Mouse (Mus musculus): Measurements from ENCODE around the gene Chrna4.
A peak's percentile ranks its signal among the peaks of the same experiment; 100 is the strongest.

Gene Chrna4

DNA sequence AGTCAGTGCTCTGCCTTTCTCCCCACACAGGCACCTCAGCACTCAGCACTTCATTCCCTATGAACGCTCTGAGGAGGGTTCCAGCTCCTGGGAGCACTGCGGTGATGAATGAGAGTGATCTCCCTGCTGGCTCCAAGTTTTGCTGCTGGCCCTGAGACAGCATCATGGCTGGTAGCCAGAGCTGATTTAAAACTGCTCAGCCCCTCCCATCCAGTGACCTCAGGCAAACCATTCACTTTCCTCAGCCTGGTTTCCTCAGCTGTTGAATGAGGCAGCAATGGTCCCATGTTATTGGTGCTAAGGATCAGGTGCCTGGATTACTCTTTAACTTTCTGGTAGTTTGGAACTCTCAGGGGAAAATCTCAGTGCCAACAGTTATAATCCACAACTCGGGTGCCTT lies at the start of gene Chrna4:
Gene Chrna4 (minus strand): TSS at position 110 of the 400 bp plus-strand sequence.
- no peak for DNase-seq

DNA sequence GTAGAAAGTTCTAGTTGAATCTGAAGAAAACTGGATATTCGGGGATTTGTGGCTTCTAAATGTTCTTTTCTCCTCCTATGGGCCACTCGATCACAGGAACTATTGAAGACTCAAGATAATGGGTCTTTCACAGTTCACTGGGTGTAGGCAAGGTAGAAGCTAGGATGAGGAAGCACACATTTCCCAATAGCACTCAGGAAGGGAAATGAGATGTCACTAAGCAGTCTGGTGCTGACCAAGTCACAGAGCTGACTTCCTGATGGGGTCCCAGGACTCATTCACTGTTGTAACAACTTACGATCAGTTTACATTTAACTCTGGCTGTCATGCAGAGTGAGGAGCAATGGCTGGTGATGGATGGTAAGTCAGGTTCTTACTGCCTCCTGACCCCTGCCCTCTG lies 46.8 kb upstream of the Chrna4 start:
- DNase-seq = no peak

DNA sequence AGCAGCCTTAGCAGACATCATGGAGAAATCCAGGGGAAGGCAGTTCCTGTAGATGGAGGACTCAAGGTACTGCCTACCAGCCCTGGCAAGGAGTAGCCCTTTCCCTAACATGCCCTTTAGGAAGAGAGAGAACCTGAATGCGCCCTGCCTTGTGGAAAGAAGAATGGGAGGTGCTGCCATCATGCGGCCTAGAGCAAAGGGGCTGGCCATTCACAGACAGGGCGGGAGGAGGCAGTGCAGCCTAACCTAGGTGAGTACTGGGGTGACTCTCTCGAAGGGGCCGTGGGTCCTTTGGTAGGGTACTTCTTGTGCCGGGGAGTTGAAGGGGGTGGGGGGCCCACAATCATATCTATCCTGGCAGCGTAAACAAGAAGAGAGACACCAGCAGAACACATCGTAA lies 41.7 kb upstream of the Chrna4 start:
- no peak for DNase-seq

DNA sequence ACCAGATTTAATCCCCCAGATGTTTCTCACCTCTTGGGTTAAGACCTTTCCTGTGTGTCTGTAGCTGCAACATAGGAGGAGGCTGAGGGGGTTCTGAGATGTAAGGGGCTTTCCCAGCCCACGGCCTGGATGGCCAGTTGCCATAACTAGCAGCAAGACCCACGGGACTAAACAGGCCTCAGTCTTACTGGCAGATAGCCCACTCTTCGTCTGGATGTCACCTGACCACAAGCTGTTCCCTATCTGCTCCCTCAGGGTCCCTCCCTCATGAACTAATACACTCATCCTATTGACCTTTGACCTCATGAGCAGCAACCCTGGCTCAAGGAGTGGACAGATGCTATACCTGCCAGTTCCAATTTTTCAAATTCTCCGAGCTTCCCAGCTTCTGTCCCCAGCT lies 40.6 kb upstream of the Chrna4 start:
- no peak for DNase-seq

DNA sequence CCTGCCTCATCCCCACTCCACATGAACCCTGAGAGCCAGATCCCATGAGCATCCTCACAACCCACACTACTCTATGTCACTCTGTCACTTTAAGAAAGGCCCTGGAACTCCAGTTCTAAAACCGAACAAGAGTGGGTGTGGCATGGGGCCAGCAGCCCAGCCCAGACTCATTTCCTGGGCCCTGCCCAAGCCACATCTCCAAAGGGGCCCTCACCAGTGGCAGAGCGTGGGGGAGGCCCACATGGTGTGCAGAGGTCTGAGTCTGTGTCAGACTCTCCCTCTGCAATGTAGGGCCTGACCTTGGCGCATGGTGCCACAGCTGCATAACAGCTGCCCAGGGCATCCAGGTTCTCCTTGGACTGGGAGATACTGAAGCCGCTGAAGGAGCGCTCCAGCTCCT lies 37.5 kb upstream of the Chrna4 start:
- no peak for DNase-seq

DNA sequence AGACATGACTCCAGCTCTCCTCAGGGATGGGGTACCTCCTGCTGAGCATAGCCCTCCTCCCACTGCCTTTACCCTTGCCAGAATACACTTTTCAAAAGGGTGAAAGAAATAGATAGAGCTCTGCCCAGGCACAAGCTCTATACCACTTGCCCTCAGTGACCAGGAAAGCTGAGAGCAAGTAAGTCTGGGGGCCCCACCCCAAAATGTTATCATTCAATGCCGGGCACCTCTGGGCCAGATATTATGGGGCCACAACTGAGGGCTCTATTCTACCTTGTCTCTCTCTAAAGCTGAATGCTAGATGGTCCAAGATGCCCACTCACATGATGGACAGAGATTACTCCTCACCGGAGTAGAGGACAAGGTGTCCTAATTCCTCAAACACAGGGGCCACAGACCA lies 36.2 kb upstream of the Chrna4 start:
- no peak for DNase-seq

- DNase-seq = no peak
These were observed 35.6 kb upstream of the Chrna4 start for GRCm38 (mm10) chr2:181078908-181079307.

GRCm38 (mm10) chr2:181075501-181075900 lies 32.2 kb upstream of the Chrna4 start:
- DNase-seq = no peak

DNA sequence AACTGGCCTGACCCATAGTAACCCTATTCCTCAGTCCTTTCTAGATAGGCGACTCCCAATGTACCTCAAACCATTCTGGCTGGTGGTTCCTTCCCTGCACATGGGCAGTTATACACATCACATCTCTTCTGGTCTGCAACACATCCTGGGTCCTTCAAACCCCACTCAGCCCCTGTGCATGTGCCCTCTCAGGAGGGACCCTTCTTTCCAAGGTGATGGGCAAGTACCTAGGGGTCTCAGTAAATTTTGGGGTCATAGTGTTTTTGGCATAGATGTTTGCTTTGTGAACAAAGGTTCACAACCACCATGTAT lies 29.0 kb upstream of the Chrna4 start:
- no peak for DNase-seq

DNA sequence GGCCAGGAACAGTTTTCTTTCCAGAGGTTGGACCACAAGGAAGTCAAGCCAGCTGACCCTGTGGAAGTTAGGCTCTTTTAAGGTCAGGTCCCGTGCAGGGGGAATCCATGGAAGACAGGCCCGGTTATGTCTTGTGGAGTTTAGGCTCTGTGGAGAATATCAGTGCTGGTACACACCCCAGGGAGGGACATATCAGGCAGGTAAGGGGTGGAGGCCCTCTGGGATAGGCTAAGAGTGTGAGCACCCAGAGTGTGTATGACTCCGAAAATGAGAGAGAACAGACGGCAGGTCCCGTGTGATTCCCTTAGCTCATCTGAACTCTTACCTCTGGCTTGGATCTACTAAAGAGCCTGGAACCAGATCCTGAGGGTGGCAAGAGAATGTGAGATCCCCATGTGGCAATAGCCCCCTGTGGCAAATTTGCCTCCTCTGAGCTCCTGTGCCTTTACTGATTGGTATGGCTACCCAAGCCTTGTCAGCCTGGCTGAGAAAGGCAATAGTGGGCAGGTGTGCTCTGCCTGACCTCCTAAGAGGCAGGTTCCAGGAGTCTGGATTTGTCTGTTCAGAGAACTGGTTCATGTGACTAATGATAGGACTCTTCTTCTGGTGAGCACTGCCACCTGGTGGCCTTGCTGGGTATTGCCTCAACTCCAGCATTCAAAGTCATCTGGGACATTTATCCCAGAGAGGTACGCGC lies 28.5 kb upstream of the Chrna4 start:
- DNase-seq = peak; percentile 85 to 91

GRCm38 (mm10) chr2:181070136-181070535 lies 26.8 kb upstream of the Chrna4 start:
- no peak for DNase-seq

- no peak for DNase-seq
These were observed 25.2 kb upstream of the Chrna4 start for GRCm38 (mm10) chr2:181068499-181068898.

GRCm38 (mm10) chr2:181065827-181066226 lies 22.5 kb upstream of the Chrna4 start:
- DNase-seq = no peak

GRCm38 (mm10) chr2:181060127-181060526 lies 16.8 kb upstream of the Chrna4 start:
- DNase-seq = peak; percentile 87 to 90

GRCm38 (mm10) chr2:181058193-181058592 lies 14.8 kb upstream of the Chrna4 start:
- no peak for DNase-seq

DNA sequence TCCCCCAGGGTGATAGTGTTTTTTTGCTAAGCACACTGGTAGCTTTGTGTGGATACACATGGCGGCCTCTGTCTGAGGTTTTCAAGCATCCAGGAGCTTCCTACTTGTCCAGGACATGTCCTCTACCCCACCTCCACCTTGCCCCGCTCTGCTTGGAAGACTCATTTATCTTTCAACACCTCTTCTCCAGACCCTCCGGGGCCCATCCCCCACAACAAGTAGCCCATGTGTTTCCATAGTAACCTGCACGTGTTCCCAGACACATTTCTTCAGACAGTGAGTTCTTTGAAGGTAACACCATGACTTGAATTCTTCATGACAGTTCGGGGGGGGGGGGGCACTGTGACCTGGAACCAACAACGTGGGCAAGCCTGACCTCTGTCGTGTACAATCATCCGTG lies 14.0 kb upstream of the Chrna4 start:
- DNase-seq = no peak

DNA sequence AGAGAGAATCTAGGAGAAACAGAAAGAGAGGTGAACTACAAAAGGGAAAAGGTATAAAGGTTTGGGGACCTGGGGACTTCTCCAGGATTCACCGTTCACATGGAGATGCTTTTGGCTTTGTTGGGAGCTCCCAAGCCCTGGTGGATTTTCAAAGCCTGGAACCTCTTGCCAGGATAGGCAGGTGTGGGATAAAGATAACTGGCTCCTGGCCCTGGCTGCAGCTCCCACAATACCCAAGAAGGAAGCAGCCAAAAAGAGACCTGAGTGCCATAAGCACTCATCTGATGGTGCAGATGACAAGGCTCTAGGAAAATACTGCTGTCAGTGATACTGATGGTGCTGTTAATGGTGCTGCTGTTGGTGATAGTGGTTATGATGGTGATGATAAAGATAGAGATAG lies 8.8 kb upstream of the Chrna4 start:
- DNase-seq = peak; percentile 61 to 66

DNA sequence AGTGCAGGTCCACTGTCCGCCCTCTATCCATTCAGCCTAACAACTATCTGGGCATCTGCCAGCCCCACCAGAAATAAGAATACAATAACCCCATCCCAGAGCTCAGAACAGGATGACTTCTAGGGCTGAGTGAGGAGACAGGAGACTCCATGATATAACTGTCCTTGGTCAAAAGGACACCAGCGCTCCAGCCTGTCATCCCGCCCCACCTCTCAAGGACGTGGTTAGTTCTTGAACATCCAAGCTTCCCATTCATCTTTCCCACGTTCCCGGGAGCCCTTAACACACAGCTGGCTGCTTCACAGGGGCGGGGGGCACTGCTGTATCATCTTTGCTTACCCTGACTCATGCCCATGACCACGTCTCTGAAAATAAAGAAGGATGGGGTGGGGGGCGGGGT lies 5.6 kb upstream of the Chrna4 start:
- no peak for DNase-seq

- DNase-seq = peak; percentile 61 to 65
These were observed 5.1 kb upstream of the Chrna4 start for GRCm38 (mm10) chr2:181048252-181048945.

- DNase-seq = no peak
These were observed 655 bp upstream of the Chrna4 start for GRCm38 (mm10) chr2:181044001-181044400.

DNA sequence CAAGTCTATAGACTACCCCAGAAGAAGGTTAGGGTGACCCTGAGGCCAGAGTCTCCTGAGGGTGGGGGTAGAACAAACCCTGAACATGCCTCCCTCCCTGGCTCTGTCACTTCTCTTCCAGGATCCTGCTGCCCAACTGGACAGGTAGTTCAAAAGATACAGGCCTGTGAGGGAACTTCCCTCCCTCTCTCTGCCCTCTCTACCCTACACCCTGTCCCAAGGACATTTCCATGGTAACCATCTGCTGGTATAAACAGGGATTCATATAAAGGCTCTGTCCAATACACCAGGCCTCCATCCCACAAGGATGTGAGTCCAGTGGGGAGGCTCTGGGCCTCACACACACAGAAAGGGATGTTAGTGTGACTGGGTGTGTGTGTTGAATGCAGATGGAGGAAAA lies 970 bp downstream of the Chrna4 start:
- DNase-seq = no peak

DNA sequence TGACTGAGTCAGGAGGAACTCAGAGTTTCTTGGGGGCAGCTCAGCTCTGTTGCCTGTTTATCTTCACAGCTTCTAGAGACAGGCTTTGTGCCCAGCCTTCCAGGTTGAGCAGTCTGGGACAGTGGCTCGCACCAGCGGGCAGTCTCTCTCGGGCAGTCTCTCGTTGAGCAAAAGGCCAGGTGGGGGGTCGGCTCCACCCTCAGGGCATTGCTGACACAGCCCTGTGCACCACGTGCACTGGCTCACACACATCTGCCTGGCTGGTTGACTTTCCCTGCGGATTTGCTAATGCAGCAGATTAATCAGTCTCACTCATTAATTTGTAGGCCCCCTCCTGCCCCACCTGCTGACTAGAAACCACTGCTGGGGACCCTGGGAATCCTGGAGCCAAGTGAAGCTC lies 1.4 kb downstream of the Chrna4 start:
- no peak for DNase-seq

DNA sequence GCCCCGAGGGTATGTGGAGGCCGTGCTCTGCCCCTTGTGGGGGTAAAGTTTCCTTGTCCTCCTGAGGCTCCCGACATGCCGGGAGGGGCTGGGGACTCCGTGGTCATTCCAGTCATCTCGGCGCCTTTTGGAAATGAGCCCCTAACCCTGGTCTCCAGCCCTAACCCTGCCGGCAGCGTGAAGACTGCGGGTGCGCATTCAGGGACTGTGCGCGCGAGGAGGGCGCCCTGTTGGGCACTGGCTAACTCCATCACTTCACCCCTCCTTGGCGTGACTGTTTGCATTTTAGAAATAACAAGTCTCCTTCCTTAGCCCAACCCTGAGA lies 4.0 kb downstream of the Chrna4 start:
- no peak for DNase-seq

GRCm38 (mm10) chr2:181038644-181039355 lies 4.5 kb downstream of the Chrna4 start:
- peak; percentile 24 to 45 for DNase-seq
